ENCODE assay signal across 10 mouse cellular contexts in the genomic region with DNA sequence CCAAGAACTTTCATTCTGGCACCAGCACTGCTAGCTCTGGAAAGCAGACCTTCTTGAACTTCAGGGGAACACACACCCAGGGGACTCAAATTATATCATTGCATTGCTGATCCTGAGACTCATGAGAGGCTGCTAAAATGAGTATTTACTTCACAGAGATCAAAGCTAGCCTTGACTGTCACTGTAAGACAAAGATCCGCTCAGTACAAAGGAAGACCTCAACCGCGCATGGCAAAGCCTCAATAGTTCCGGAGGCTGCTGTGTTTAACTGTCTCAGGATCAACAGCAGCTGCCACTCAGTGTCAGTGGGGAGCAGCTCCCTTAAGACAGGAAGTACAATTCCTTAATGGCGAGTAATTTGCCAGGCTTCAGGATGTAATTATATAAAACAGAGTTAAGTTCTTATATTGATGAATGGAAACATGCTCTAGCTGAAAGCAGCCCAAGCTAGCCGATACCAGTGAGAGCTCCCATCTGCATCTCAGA.
DNase-seq lines count a peak whose midpoint lies in the region; ATAC-seq lines count a peak whose summit lies in the region.
"Had no signal": no experiment of that assay in that cellular context is flagged by ENCODE, and none has a peak within 500 bp of the region (broad histone marks: within the 10 kb centered on the region; RNA-seq: fewer than 3 reads in every experiment).

No protein-coding gene starts in this region.

- ATAC-seq in neural tube, embryonic 12.5 days (ENCODE audit: low FRiP score, low read depth): peak; percentile 48; the same call in 1 of the 2 replicates
- peak; percentile 58 for ATAC-seq in embryonic facial prominence, embryonic 14.5 days (ENCODE audit: low read depth)

- H3K4me2 ChIP-seq in neural tube, embryonic 12.5 days (replicated peaks): no peak overlapping the region
- no peak overlapping the region for H3K4me2 ChIP-seq in embryonic facial prominence, embryonic 14.5 days (ENCODE audit: low read depth, low read length)

- H3K27me3 ChIP-seq in neural tube, embryonic 12.5 days (replicated peaks): no peaks in the 10 kb centered on the region
- no peaks in the 10 kb centered on the region for H3K27me3 ChIP-seq in embryonic facial prominence, embryonic 14.5 days (replicated peaks; ENCODE audit: control insufficient read depth, insufficient read depth, low read length)

- H3K9me3 ChIP-seq in neural tube, embryonic 12.5 days: no peaks in the 10 kb centered on the region
- peaks cover 3% of the 10 kb centered on the region; the same call in 1 of the 2 replicates for H3K9me3 ChIP-seq in embryonic facial prominence, embryonic 14.5 days (ENCODE audit: control insufficient read depth, low read length)

- no peak for DNase-seq in neural tube, embryonic 10.5 days (ENCODE audit: extremely low spot score, low spot score)
- DNase-seq in embryonic facial prominence, embryonic 14.5 days (ENCODE audit: low spot score): peak; percentile 79
- peak; percentile 42 for DNase-seq in lung, postnatal 10 days
- DNase-seq in thymus, postnatal 25 days: peak; percentile 15
- DNase-seq in urinary bladder, adult 2 months (ENCODE audit: low spot score): no peak
- DNase-seq in heart, adult 18-20 months: no peak
- DNase-seq in kidney, adult 8-10 months: no peak
- DNase-seq: cerebellum, postnatal 14 days; kidney, postnatal 25 days had no signal

- H3K4me3 ChIP-seq in neural tube, embryonic 12.5 days: no peak overlapping the region
- H3K4me3 ChIP-seq in embryonic facial prominence, embryonic 14.5 days (ENCODE audit: low read depth, low read length): no peak overlapping the region

- no peak overlapping the region for H3K9ac ChIP-seq in neural tube, embryonic 12.5 days
- H3K9ac ChIP-seq in embryonic facial prominence, embryonic 14.5 days (ENCODE audit: low read depth, low read length): no peak overlapping the region

- no peak overlapping the region for H3K27ac ChIP-seq in neural tube, embryonic 12.5 days
- no peak overlapping the region for H3K27ac ChIP-seq in embryonic facial prominence, embryonic 14.5 days (replicated peaks; ENCODE audit: low read depth, low read length)

- no peaks in the 10 kb centered on the region for H3K36me3 ChIP-seq in neural tube, embryonic 12.5 days
- 0 out of 2 replicates have a peak, but pooled peaks cover 5% of the 10 kb centered on the region for H3K36me3 ChIP-seq in embryonic facial prominence, embryonic 14.5 days (ENCODE audit: control insufficient read depth, insufficient read depth, low read length)

- WGBS in neural tube, embryonic 12.5 days: 18% methylated on average over 6 of the region's 6 CpGs
- WGBS in embryonic facial prominence, embryonic 14.5 days: 22% methylated on average over 6 of the region's 6 CpGs

- no peaks in the 10 kb centered on the region for H3K4me1 ChIP-seq in neural tube, embryonic 12.5 days
- peaks cover 10% of the 10 kb centered on the region for H3K4me1 ChIP-seq in embryonic facial prominence, embryonic 14.5 days (ENCODE audit: control insufficient read depth, insufficient read depth, low read length)

Comparison
In these comparisons a context has a peak if more than half of its experiments do, and no peak if none do; other contexts are left out.
1. DNase-seq: peak in embryonic facial prominence, embryonic 14.5 days (single experiment), lung, postnatal 10 days (single experiment) and thymus, postnatal 25 days (single experiment); none in neural tube, embryonic 10.5 days (single experiment), urinary bladder, adult 2 months (single experiment), heart, adult 18-20 months (0 of 2) and kidney, adult 8-10 months (0 of 2).